In genomic region chr10:81598342-81598741, GRCm38 (mm10) we compare ENCODE assay signal across 1 mouse cellular context.
TF ChIP-seq lines count a peak whose summit lies in the region.

No protein-coding gene starts in this region.

TF ChIP-seq in ES-E14, 5 proteins besides CTCF, POLR2A, EP300 and RAD21:
- TF ChIP-seq ZNF384 (IDR thresholded peaks at IDR 0.05; ENCODE audit: low read depth, low read length) (no peak), ZC3H11A (IDR thresholded peaks at IDR 0.05; ENCODE audit: borderline replicate concordance, low read depth, low read length) (no peak), CHD2 (IDR thresholded peaks at IDR 0.05; ENCODE audit: low read depth, low read length) (no peak), MAFK (IDR thresholded peaks at IDR 0.05; ENCODE audit: insufficient read depth, low read depth, low read length) (no peak), HCFC1 (IDR thresholded peaks at IDR 0.05; ENCODE audit: borderline replicate concordance, insufficient read depth, low read length) (no peak)
